Comparison of ENCODE assay signal across 8 mouse cellular contexts in genomic region chr6:113307481-113308121, GRCm38 (mm10). TPM values are rescaled to one million over a fixed set of nuclear protein-coding genes. Genes with fewer than 3 reads are reported as not detected.
DNase-seq lines count a peak whose midpoint lies in the region; ATAC-seq lines count a peak whose summit lies in the region.

No protein-coding gene starts in this region.

- WGBS in forebrain, embryonic 15.5 days, result under 1% methylated on average over 28 of the region's 34 CpGs
- under 1% methylated on average over 34 of the region's 34 CpGs for WGBS in hindbrain, embryonic 11.5 days

- H3K9me3 ChIP-seq in forebrain, embryonic 15.5 days, result no peaks in the 10 kb centered on the region
- H3K9me3 ChIP-seq in hindbrain, embryonic 11.5 days (ENCODE audit: control insufficient read depth, low read length), result no peaks in the 10 kb centered on the region
- no peaks in the 10 kb centered on the region for H3K9me3 ChIP-seq in megakaryocyte, embryonic 14.5 days

- peak overlapping the region; percentile 80 for H3K4me3 ChIP-seq in forebrain, embryonic 15.5 days
- H3K4me3 ChIP-seq in hindbrain, embryonic 11.5 days (ENCODE audit: low read depth, low read length), result peak overlapping the region; percentile 97
- peak overlapping the region; percentile 97 for H3K4me3 ChIP-seq in megakaryocyte, embryonic 14.5 days (replicated peaks)

- H3K4me2 ChIP-seq in forebrain, embryonic 15.5 days (replicated peaks), result peak overlapping the region; percentile 99
- H3K4me2 ChIP-seq in hindbrain, embryonic 11.5 days (replicated peaks; ENCODE audit: low read depth, low read length), result peak overlapping the region; percentile 98

- DNase-seq in embryo, embryonic 10.5 days (ENCODE audit: low spot score), result peak; percentile 47
- DNase-seq in embryo, embryonic 10 days (ENCODE audit: low spot score), result no peak
- peak; percentile 33 for DNase-seq in brain, adult 2 months (ENCODE audit: low read depth, low spot score)
- peak; percentile 50 for DNase-seq in hindbrain, embryonic 11.5 days (ENCODE audit: low spot score)
- peak; percentile 22 to 37 for DNase-seq in layer of hippocampus, postnatal 36 days
- DNase-seq in skeletal muscle tissue, adult 2 months (ENCODE audit: low read depth, low spot score), result peak; percentile 31

- peaks cover 15% of the 10 kb centered on the region for H3K36me3 ChIP-seq in forebrain, embryonic 15.5 days
- H3K36me3 ChIP-seq in hindbrain, embryonic 11.5 days (ENCODE audit: control insufficient read depth, insufficient read depth, low read length), result peaks cover 4% of the 10 kb centered on the region; the same call in 1 of the 2 replicates
- H3K36me3 ChIP-seq in megakaryocyte, embryonic 14.5 days (replicated peaks; ENCODE audit: low read length), result peaks cover 36% of the 10 kb centered on the region

- peak overlapping the region; percentile 98 for H3K27ac ChIP-seq in forebrain, embryonic 15.5 days (replicated peaks)
- peak overlapping the region; percentile 99 for H3K27ac ChIP-seq in hindbrain, embryonic 11.5 days (ENCODE audit: low read depth, low read length)

- H3K27me3 ChIP-seq in forebrain, embryonic 15.5 days, result no peaks in the 10 kb centered on the region
- no peaks in the 10 kb centered on the region for H3K27me3 ChIP-seq in hindbrain, embryonic 11.5 days (ENCODE audit: control insufficient read depth, insufficient read depth, low read length)
- H3K27me3 ChIP-seq in megakaryocyte, embryonic 14.5 days (replicated peaks), result no peaks in the 10 kb centered on the region

- peak overlapping the region; percentile 92 for H3K9ac ChIP-seq in forebrain, embryonic 15.5 days (replicated peaks)
- H3K9ac ChIP-seq in hindbrain, embryonic 11.5 days (ENCODE audit: low read depth, low read length), result peak overlapping the region; percentile 96

- peaks cover 26% of the 10 kb centered on the region for H3K4me1 ChIP-seq in forebrain, embryonic 15.5 days
- peaks cover 8% of the 10 kb centered on the region for H3K4me1 ChIP-seq in hindbrain, embryonic 11.5 days (replicated peaks; ENCODE audit: control insufficient read depth, insufficient read depth, low read length)
- peaks cover 63% of the 10 kb centered on the region for H3K4me1 ChIP-seq in megakaryocyte, embryonic 14.5 days

- peak; percentile 1; the same call in 1 of the 2 replicates for ATAC-seq in forebrain, embryonic 15.5 days (replicated peaks)
- peak; percentile 12 for ATAC-seq in hindbrain, embryonic 11.5 days (ENCODE audit: low FRiP score)

RNA-seq across cellular contexts. Expression of gene Brpf1, which starts 0.7 kb away (rescaled TPM):
- polyA plus RNA-seq in forebrain, embryonic 15.5 days (2015; fragmentation: Nextera tagmentation; extraction: Ambion mirVana), result 19.6 and 22.2 TPM in 2 replicates
- 19.4 and 22.0 TPM in 2 replicates for polyA plus RNA-seq in hindbrain, embryonic 11.5 days (2014; fragmentation: Nextera tagmentation; extraction: Ambion mirVana)
- total RNA-seq in layer of hippocampus, postnatal 36 days (2021), result 10 to 100 TPM; 36.3 to 39.4 TPM
- polyA plus RNA-seq in megakaryocyte, embryonic 14.5 days (2012; ENCODE audit: insufficient read depth, low replicate concordance), result 10.2 and 16.6 TPM in 2 replicates

RNA-seq across cellular contexts. Expression of gene Ogg1, which starts 19.2 kb away (rescaled TPM):
- 11.6 and 11.8 TPM in 2 replicates for polyA plus RNA-seq in forebrain, embryonic 15.5 days (2015; fragmentation: Nextera tagmentation; extraction: Ambion mirVana)
- polyA plus RNA-seq in hindbrain, embryonic 11.5 days (2014; fragmentation: Nextera tagmentation; extraction: Ambion mirVana), result 10.5 and 10.6 TPM in 2 replicates
- 1 to 10 TPM; 8.3 to 9.5 TPM for total RNA-seq in layer of hippocampus, postnatal 36 days (2021)
- polyA plus RNA-seq in megakaryocyte, embryonic 14.5 days (2012; ENCODE audit: insufficient read depth, low replicate concordance), result 13.9 and 21.9 TPM in 2 replicates

RNA-seq across cellular contexts. Expression of gene Cpne9, which starts 25.5 kb away (rescaled TPM):
- 0.34 and 0.39 TPM in 2 replicates for polyA plus RNA-seq in forebrain, embryonic 15.5 days (2015; fragmentation: Nextera tagmentation; extraction: Ambion mirVana)
- polyA plus RNA-seq in hindbrain, embryonic 11.5 days (2014; fragmentation: Nextera tagmentation; extraction: Ambion mirVana), result 0.24 and 0.29 TPM in 2 replicates
- 10 to 100 TPM; 17.6 to 22.7 TPM for total RNA-seq in layer of hippocampus, postnatal 36 days (2021)
- polyA plus RNA-seq in megakaryocyte, embryonic 14.5 days (2012; ENCODE audit: insufficient read depth, low replicate concordance), result 0.43 and 2.3 TPM in 2 replicates

RNA-seq across cellular contexts. Expression of gene Camk1, which starts 36.2 kb away (rescaled TPM):
- polyA plus RNA-seq in forebrain, embryonic 15.5 days (2015; fragmentation: Nextera tagmentation; extraction: Ambion mirVana), result 79.0 and 88.0 TPM in 2 replicates
- polyA plus RNA-seq in hindbrain, embryonic 11.5 days (2014; fragmentation: Nextera tagmentation; extraction: Ambion mirVana), result 56.3 and 57.7 TPM in 2 replicates
- total RNA-seq in layer of hippocampus, postnatal 36 days (2021), result 10 to 100 TPM; 48.6 to 50.1 TPM
- polyA plus RNA-seq in megakaryocyte, embryonic 14.5 days (2012; ENCODE audit: insufficient read depth, low replicate concordance), result 20.3 and 31.4 TPM in 2 replicates
